Mouse (Mus musculus): Measurements from ENCODE around the gene Hoxd3. TPM values are rescaled to one million over a fixed set of nuclear protein-coding genes. Genes with fewer than 3 reads are reported as not detected.
A peak's percentile ranks its signal among the peaks of the same experiment; 100 is the strongest.

The Hoxd3 gene
- polyA plus RNA-seq, 1 experiment, result not detected

- no peaks in the 10 kb centered on the region for H3K36me3 ChIP-seq (ENCODE audit: control insufficient read depth, insufficient read depth, low read length, poor library complexity, severe bottlenecking)
- peaks cover 2% of the 10 kb centered on the region for H3K4me1 ChIP-seq (ENCODE audit: control insufficient read depth, insufficient read depth, low read length)
- H3K9ac ChIP-seq (ENCODE audit: low read depth, poor library complexity, severe bottlenecking), result no peak overlapping the region
- TF ChIP-seq EP300 (IDR thresholded peaks at IDR 0.05; ENCODE audit: insufficient read depth, low read depth, low read length), result no peak
- no peak for TF ChIP-seq POLR2A (IDR thresholded peaks at IDR 0.05; ENCODE audit: insufficient read depth, low read length)
- TF ChIP-seq CTCF (IDR thresholded peaks at IDR 0.05; ENCODE audit: low read depth, low read length), result no peak
- no peak overlapping the region for H3K4me3 ChIP-seq (ENCODE audit: low read depth, low read length)
- H3K27me3 ChIP-seq (ENCODE audit: control insufficient read depth, insufficient read depth, low read length, poor library complexity, severe bottlenecking), result peaks cover 62% of the 10 kb centered on the region
- no peak overlapping the region for H3K27ac ChIP-seq (ENCODE audit: insufficient read depth, low read length)
- H3K9me3 ChIP-seq (replicated peaks; ENCODE audit: control insufficient read depth, insufficient read depth, low read length, poor library complexity, severe bottlenecking), result no peaks in the 10 kb centered on the region
Observed at GRCm38 (mm10) chr2:74677106-74677505, 34.6 kb upstream of the Hoxd3 start.

- Histone ChIP-seq H3K27ac (ENCODE audit: insufficient read depth, low read length) (no peak within 1 kb of the TSS), H3K4me1 (ENCODE audit: control insufficient read depth, insufficient read depth, low read length) (no peaks in the 10 kb centered on the region), H3K27me3 (ENCODE audit: control insufficient read depth, insufficient read depth, low read length, poor library complexity, severe bottlenecking) (peaks cover 64% of the 10 kb centered on the region), H3K4me3 (ENCODE audit: low read depth, low read length) (peak within 1 kb of the TSS; percentile 9; the same call in 1 of the 2 replicates), H3K9ac (ENCODE audit: low read depth, poor library complexity, severe bottlenecking) (no peak within 1 kb of the TSS), H3K9me3 (replicated peaks; ENCODE audit: control insufficient read depth, insufficient read depth, low read length, poor library complexity, severe bottlenecking) (no peaks in the 10 kb centered on the region), H3K36me3 (ENCODE audit: control insufficient read depth, insufficient read depth, low read length, poor library complexity, severe bottlenecking) (no peaks in the 10 kb centered on the region)
- TF ChIP-seq EP300 (IDR thresholded peaks at IDR 0.05; ENCODE audit: insufficient read depth, low read depth, low read length), result no peak
- TF ChIP-seq POLR2A (IDR thresholded peaks at IDR 0.05; ENCODE audit: insufficient read depth, low read length), result no peak
- no peak for TF ChIP-seq CTCF (IDR thresholded peaks at IDR 0.05; ENCODE audit: low read depth, low read length)
Observed at GRCm38 (mm10) chr2:74678891-74679595, 32.7 kb upstream of the Hoxd3 start, which contains the start of gene Hoxd11. Gene Hoxd11 (plus strand): TSS chr2:74679557.

GRCm38 (mm10) chr2:74679596-74679971 lies 32.1 kb upstream of the Hoxd3 start:
- Histone ChIP-seq H3K27ac (ENCODE audit: insufficient read depth, low read length) (no peak overlapping the region), H3K4me3 (ENCODE audit: low read depth, low read length) (peak overlapping the region; percentile 9; the same call in 1 of the 2 replicates), H3K9ac (ENCODE audit: low read depth, poor library complexity, severe bottlenecking) (no peak overlapping the region), H3K9me3 (replicated peaks; ENCODE audit: control insufficient read depth, insufficient read depth, low read length, poor library complexity, severe bottlenecking) (no peaks in the 10 kb centered on the region), H3K27me3 (ENCODE audit: control insufficient read depth, insufficient read depth, low read length, poor library complexity, severe bottlenecking) (peaks cover 64% of the 10 kb centered on the region), H3K36me3 (ENCODE audit: control insufficient read depth, insufficient read depth, low read length, poor library complexity, severe bottlenecking) (no peaks in the 10 kb centered on the region), H3K4me1 (ENCODE audit: control insufficient read depth, insufficient read depth, low read length) (no peaks in the 10 kb centered on the region)
- TF ChIP-seq CTCF (IDR thresholded peaks at IDR 0.05; ENCODE audit: low read depth, low read length), result no peak
- no peak for TF ChIP-seq EP300 (IDR thresholded peaks at IDR 0.05; ENCODE audit: insufficient read depth, low read depth, low read length)
- TF ChIP-seq POLR2A (IDR thresholded peaks at IDR 0.05; ENCODE audit: insufficient read depth, low read length), result no peak

DNA sequence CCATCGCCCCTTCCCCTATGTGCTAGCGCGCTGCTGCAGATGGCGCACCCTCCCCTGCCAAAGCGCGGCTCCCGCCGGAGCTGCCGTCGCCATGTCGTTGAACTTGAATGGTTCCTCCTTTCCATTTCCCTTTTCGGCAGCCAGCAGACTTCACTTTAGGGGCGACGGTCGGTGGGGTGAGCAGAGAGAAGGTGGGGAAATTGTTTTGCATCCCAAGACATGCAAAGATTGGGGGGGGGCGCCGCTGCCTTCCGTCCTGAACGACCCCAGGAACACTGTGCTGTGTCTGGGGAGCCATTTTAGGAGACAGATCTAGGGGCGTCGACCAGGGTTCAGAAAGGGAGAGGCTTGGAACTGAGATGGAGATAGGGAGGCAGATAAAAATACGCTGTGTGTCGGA lies 31.7 kb upstream of the Hoxd3 start:
- Histone ChIP-seq H3K9me3 (replicated peaks; ENCODE audit: control insufficient read depth, insufficient read depth, low read length, poor library complexity, severe bottlenecking) (no peaks in the 10 kb centered on the region), H3K27ac (ENCODE audit: insufficient read depth, low read length) (no peak overlapping the region), H3K4me1 (ENCODE audit: control insufficient read depth, insufficient read depth, low read length) (no peaks in the 10 kb centered on the region), H3K4me3 (ENCODE audit: low read depth, low read length) (peak overlapping the region; percentile 9; the same call in 1 of the 2 replicates), H3K36me3 (ENCODE audit: control insufficient read depth, insufficient read depth, low read length, poor library complexity, severe bottlenecking) (no peaks in the 10 kb centered on the region), H3K9ac (ENCODE audit: low read depth, poor library complexity, severe bottlenecking) (no peak overlapping the region), H3K27me3 (ENCODE audit: control insufficient read depth, insufficient read depth, low read length, poor library complexity, severe bottlenecking) (peaks cover 61% of the 10 kb centered on the region)
- TF ChIP-seq CTCF (IDR thresholded peaks at IDR 0.05; ENCODE audit: low read depth, low read length) (no peak), POLR2A (IDR thresholded peaks at IDR 0.05; ENCODE audit: insufficient read depth, low read length) (no peak), EP300 (IDR thresholded peaks at IDR 0.05; ENCODE audit: insufficient read depth, low read depth, low read length) (no peak)

GRCm38 (mm10) chr2:74680561-74681398 lies 30.9 kb upstream of the Hoxd3 start:
- peaks cover 61% of the 10 kb centered on the region for H3K27me3 ChIP-seq (ENCODE audit: control insufficient read depth, insufficient read depth, low read length, poor library complexity, severe bottlenecking)
- H3K36me3 ChIP-seq (ENCODE audit: control insufficient read depth, insufficient read depth, low read length, poor library complexity, severe bottlenecking), result no peaks in the 10 kb centered on the region
- H3K4me1 ChIP-seq (ENCODE audit: control insufficient read depth, insufficient read depth, low read length), result no peaks in the 10 kb centered on the region
- no peak overlapping the region for H3K9ac ChIP-seq (ENCODE audit: low read depth, poor library complexity, severe bottlenecking)
- H3K4me3 ChIP-seq (ENCODE audit: low read depth, low read length), result no peak overlapping the region
- no peak overlapping the region for H3K27ac ChIP-seq (ENCODE audit: insufficient read depth, low read length)
- no peaks in the 10 kb centered on the region for H3K9me3 ChIP-seq (replicated peaks; ENCODE audit: control insufficient read depth, insufficient read depth, low read length, poor library complexity, severe bottlenecking)
- TF ChIP-seq EP300 (IDR thresholded peaks at IDR 0.05; ENCODE audit: insufficient read depth, low read depth, low read length) (no peak), POLR2A (IDR thresholded peaks at IDR 0.05; ENCODE audit: insufficient read depth, low read length) (no peak), CTCF (IDR thresholded peaks at IDR 0.05; ENCODE audit: low read depth, low read length) (no peak)

All from ES-Bruce4 (cell line).